Comparison of ENCODE assay signal across 9 mouse cellular contexts in genomic region chrX:135963629-135964028, GRCm38 (mm10). TPM values are rescaled to one million over a fixed set of nuclear protein-coding genes. Genes with fewer than 3 reads are reported as not detected.
A peak's percentile ranks its signal among the peaks of the same experiment; 100 is the strongest.
DNase-seq lines count a peak whose midpoint lies in the region; ATAC-seq lines count a peak whose summit lies in the region.
"Had no signal": no experiment of that assay in that cellular context is flagged by ENCODE, and none has a peak within 500 bp of the region (broad histone marks: within the 10 kb centered on the region; RNA-seq: fewer than 3 reads in every experiment).

No protein-coding gene starts in this region.

- H3K4me3 ChIP-seq in kidney, embryonic 16.5 days (ENCODE audit: low read length): no peak overlapping the region
- H3K4me3 ChIP-seq: limb, embryonic 12.5 days had no signal

- no peaks in the 10 kb centered on the region; the same call in 1 of the 2 replicates for H3K27me3 ChIP-seq in kidney, embryonic 16.5 days (ENCODE audit: insufficient read depth, low read length)
- H3K27me3 ChIP-seq: limb, embryonic 12.5 days had no signal

- no peak overlapping the region for H3K4me2 ChIP-seq in kidney, embryonic 16.5 days (replicated peaks; ENCODE audit: low read depth, low read length)
- H3K4me2 ChIP-seq: limb, embryonic 12.5 days had no signal

- no peak overlapping the region for H3K9ac ChIP-seq in kidney, embryonic 16.5 days (replicated peaks; ENCODE audit: low read length)
- H3K9ac ChIP-seq: limb, embryonic 12.5 days had no signal

- no peak for ATAC-seq in kidney, embryonic 16.5 days (ENCODE audit: low FRiP score, low TSS enrichment)

- no peaks in the 10 kb centered on the region for H3K9me3 ChIP-seq in kidney, embryonic 16.5 days (ENCODE audit: low read length)
- H3K9me3 ChIP-seq: limb, embryonic 12.5 days had no signal

- H3K36me3 ChIP-seq in kidney, embryonic 16.5 days (ENCODE audit: insufficient read depth, low read length): no peaks in the 10 kb centered on the region
- H3K36me3 ChIP-seq: limb, embryonic 12.5 days had no signal

- peak; percentile 37 for DNase-seq in kidney, adult 9 months
- peak; percentile 16 for DNase-seq in A20 (ENCODE audit: low read depth, low spot score)
- peak; percentile 44 for DNase-seq in ES-CJ7 (ENCODE audit: low read depth, low spot score)
- DNase-seq in embryo, embryonic 11.5 days (ENCODE audit: low read depth, low spot score): peak; percentile 22
- DNase-seq in layer of hippocampus, postnatal 10 days (ENCODE audit: low spot score in 2 of 2): peak; percentile 19 to 48
- peak; percentile 2 for DNase-seq in thymus, postnatal 25 days
- no peak for DNase-seq in urinary bladder, postnatal 10 days (ENCODE audit: low spot score)

- H3K4me1 ChIP-seq in kidney, embryonic 16.5 days (ENCODE audit: insufficient read depth, low read length): no peaks in the 10 kb centered on the region
- H3K4me1 ChIP-seq: limb, embryonic 12.5 days had no signal

- H3K27ac ChIP-seq in kidney, embryonic 16.5 days (ENCODE audit: low read length): no peak overlapping the region
- H3K27ac ChIP-seq: limb, embryonic 12.5 days had no signal

- WGBS in kidney, embryonic 16.5 days: 22% methylated on average over 3 of the region's 3 CpGs

RNA-seq across cellular contexts. Expression of gene Arxes2, which starts 30.0 kb away (rescaled TPM):
- polyA plus RNA-seq in kidney, embryonic 16.5 days (2015; fragmentation: Nextera tagmentation; extraction: Ambion mirVana): 80.6 and 94.3 TPM in 2 replicates
- 100 to 1,000 TPM; 104 to 120 TPM for total RNA-seq in layer of hippocampus, postnatal 10 days (2021)
